Mouse (Mus musculus) kidney, adult 10 weeks (tissue): Measurements from ENCODE around the gene Ttll4. TPM values are rescaled to one million over a fixed set of nuclear protein-coding genes. Genes with fewer than 3 reads are reported as not detected.

Experiments
- polyA plus RNA-seq: library from polyadenylated mRNA; stranded (reverse); fragments of 350-450 nt; fragmentation: Illumina TruSeq; extraction: RNeasy Lipid Tissue Mini Kit (QIAGEN cat#74804); gene quantifications from one replicate; pipeline ENCODE4 v1.2.3, GENCODE M21; 2014; ENCODE audit warnings: low read depth, low replicate concordance

Gene Ttll4
- 22.1 TPM for polyA plus RNA-seq

GRCm38 (mm10) chr1:74661448-74662195, at the start of gene Ttll4:
Gene Ttll4 (plus strand): TSS chr1:74661745.

GRCm38 (mm10) chr1:74713099-74713858, 51.7 kb downstream of the Ttll4 start, which contains the start of gene Cyp27a1:
Gene Cyp27a1 (plus strand): TSS chr1:74713574.

GRCm38 (mm10) chr1:74748643-74749271, 87.2 kb downstream of the Ttll4 start, which contains the start of gene Prkag3:
Gene Prkag3 (minus strand): TSS chr1:74749221.

Other genes with a start within 250 kb of the Ttll4 start
- 22.3 TPM for gene Cnot9, start 155.7 kb upstream of the Ttll4 start, polyA plus RNA-seq
- 5.7 TPM for gene Plcd4, start 118.9 kb upstream of the Ttll4 start, polyA plus RNA-seq
- gene Usp37, start 117.5 kb upstream of the Ttll4 start, polyA plus RNA-seq, result 12.9 TPM
- 2.8 TPM for gene Zfp142, start 73.5 kb upstream of the Ttll4 start, polyA plus RNA-seq
- 8.9 TPM for gene Bcs1l, start 73.5 kb upstream of the Ttll4 start, polyA plus RNA-seq
- gene Rnf25, start 60.3 kb upstream of the Ttll4 start, polyA plus RNA-seq, result 9.3 TPM
- gene Stk36, start 60.3 kb upstream of the Ttll4 start, polyA plus RNA-seq, result 3.8 TPM
- 7.9 TPM for gene Cyp27a1, start 51.8 kb downstream of the Ttll4 start, polyA plus RNA-seq
- gene Prkag3, start 87.5 kb downstream of the Ttll4 start, polyA plus RNA-seq, result 1.2 TPM
- not detected for gene Wnt6, start 110.1 kb downstream of the Ttll4 start, polyA plus RNA-seq
- not detected for gene Wnt10a, start 129.8 kb downstream of the Ttll4 start, polyA plus RNA-seq
- not detected for gene Cdk5r2, start 193.2 kb downstream of the Ttll4 start, polyA plus RNA-seq
- not detected for gene Fev, start 223.7 kb downstream of the Ttll4 start, polyA plus RNA-seq
- not detected for gene Cryba2, start 231.4 kb downstream of the Ttll4 start, polyA plus RNA-seq